Mouse (Mus musculus) forelimb bud, embryonic 11.5 days (tissue): Measurements from ENCODE around the gene Galc.

Source experiments
- DNase-seq: peaks from one replicate; pipeline ENCODE4 v3.0.0-alpha.2; 2012; ENCODE audit warnings: low read depth, low spot score

Galc gene

DNA sequence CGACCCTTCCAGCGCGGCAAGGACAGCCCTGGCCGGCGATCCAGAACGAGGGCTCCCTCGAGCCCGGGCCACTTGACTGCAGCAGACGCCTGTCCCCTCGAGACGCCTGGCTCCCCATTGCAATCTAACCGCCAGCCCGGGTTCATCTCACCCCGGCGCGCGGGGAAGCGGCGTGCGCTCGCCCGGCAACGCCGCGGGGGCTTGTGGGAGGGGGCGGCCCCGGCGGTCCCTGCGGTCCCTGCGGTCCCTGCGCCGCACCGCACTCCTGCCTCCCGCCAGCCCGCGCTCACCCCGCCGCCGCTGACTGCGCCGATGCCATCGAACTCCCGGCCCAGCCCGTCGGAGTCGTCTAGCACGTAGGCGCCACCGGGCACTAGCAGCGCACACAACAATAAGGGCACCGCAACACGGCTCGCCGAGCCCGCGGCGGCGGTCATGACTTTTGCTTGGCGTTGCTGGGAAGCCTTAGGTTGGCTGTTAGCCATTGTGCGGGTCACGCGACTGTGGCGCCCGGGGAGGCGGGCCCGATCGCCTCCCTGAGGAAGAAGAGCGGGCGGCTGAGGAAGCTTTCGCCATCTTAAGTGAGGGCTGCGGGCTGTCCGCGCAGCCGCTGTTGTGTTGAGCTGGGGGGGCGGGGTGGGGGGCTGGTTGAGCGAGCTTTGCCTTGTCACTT is at the start of gene Galc:
Gene Galc (minus strand): TSS at position 615 of the 673 bp plus-strand sequence.
- peak; percentile 88 for DNase-seq

DNA sequence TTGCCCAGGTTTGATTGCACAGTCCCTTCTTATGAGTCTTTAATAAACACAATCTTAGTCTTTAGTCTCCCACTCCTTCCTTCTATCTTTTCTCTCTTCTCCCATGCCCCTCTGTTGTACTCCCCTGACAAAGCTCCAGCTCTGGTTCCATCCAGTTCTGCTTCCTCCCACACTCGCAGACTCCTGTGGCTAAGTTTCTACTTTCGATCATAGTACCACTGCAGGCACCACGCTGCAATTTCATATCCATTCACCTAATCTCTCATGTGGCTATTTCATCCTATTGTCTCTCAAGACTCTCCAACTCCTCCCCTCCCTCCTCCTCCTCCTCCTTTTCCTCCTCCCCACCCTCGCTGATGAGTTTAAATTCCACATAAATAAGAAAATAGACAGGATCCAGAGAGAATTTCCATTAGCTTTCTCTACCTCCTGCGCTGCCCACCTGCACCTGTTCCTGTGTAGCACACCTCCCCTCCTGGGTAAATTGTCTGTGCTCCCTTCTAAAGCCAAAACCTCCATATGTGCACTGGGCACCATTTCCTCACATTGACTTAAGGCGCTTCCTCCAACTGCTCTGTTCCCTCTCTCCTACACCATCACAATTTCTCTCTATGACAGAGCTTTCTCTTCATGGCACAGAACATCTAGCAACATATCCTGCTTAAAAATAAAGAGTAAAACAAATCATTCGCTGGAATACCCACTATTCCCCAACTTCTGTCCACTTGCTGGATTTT is 48.1 kb upstream of the Galc start:
- DNase-seq = no peak

DNA sequence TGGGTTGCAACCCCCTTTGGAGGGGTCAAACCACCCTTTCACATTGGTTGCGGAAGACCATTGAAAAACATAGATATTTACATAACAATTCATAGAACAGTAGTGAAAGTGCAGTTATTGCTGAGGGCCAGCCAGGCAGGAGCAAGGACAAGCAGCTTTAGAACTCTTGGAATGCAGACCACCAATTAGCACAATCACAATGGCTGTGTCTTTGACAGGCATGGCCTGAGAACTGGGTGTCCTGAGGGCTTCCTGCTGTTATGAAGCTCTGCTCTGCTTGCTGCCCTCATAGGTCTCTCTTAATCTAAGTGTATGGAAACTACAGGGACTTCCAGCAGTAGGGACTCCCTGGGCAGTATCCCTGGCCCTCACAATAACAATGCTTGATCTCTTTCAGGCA is 43.8 kb upstream of the Galc start:
- DNase-seq = no peak

DNA sequence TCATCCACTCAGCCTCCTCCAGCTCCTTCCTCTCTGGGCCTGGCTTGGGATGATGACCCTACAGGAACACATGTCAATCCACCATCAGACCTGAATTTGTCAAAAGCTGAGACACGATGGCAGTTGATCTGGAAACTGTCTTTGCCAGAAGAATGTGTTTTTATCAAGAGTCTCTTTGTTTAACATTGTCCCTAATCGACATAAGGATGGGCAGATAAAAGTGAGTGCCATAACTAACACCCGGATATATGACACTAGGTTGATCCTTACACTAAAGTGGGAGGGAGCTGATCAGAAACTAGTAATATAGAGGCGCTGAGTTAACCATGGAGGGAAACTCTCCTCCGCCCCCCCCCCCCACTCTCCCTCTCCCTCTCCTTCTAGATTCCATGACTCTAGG is 42.7 kb upstream of the Galc start:
- DNase-seq = no peak

DNA sequence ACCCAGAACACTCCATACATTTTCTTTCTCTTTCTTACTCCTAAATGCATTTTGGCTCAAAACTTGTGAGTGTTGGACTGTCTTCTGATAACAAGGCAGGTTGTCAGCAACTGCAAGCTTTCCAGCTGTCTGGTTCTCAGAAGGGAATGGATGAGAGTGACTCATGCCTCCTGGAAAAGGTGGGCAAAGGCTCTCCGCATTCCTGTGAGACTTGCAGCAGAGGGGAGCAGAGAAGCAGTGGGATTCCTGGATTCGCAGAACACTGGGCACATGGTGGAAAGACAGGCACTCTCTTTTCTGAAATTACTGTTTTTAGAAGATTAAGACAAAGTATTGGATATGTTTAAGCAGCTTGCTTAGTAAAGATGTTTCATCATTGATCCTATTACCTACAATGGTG is 35.0 kb upstream of the Galc start:
- no peak for DNase-seq

DNA sequence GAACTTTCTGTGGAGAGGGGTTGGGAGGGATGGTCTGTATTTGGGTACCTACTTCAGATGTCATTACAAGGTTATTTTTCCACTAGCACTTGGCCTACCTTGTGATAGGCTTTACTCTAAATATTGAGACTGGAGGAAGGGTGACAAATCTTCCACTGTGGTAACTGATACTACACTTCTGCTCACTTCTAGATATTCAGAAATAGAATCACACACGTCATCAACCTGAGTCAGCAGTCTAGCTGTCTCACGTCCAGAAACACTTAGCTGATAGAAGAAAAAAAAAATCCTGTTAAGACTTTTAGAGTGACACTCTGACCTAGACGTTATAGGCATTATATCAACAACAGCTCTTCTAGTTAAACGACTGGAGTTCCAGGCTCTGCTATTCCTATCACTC is 33.0 kb upstream of the Galc start:
- DNase-seq = no peak

DNA sequence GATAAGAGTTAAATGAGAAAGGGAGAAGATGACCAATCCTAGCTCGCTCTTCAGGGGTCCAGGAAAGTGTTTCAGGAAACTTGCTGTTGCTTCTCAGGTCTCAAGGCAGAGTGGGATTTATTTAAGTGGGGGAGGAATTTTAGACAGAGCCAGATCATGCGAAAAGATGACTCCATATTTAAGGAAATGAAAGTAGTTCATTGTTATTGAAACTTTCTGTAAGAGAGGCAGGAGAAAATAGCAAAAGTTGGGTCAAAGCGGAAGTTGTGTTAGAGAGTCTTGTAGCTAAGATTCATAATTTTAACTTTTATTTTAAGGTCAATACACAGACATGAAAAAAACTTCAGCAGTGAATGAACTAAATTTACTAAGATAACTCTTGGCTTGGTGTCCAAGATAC is 31.2 kb upstream of the Galc start:
- no peak for DNase-seq

DNA sequence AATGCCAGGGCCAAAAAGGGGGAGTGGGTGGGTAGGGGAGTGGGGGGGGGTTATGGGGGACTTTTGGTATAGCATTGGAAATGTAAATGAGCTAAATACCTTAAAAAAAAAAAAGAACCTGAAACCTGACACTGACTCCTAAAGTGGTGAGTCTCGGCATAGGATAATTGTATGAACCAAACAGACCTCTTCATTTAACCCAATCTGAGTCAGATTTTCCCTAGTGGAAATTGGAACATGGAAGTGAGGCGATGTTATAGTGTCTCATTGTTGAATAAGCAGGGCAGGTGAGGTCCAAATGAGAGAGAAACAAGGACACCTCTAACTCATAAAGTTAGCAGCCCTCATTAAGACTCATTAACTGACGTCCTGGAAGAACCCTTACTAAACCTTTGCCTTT is 25.2 kb upstream of the Galc start:
- DNase-seq = no peak

DNA sequence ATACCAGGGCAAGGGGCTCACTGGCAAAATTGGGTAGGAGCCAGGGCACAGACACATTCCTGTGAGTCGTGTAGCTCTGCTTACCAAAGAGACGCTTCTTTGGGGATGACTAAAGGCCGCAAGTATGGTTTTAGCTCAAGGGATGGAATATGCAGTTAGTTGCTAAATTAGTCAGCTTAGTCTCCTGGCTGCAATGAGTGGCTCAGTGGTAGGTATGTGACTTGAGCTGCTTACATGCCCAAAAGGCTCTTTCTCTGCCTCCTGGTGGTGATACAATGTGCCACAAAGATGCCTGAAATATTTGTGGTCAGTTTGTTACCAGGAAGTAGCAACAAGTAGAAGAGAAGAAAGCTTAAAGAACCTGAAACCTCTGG is 24.2 kb upstream of the Galc start:
- no peak for DNase-seq

DNA sequence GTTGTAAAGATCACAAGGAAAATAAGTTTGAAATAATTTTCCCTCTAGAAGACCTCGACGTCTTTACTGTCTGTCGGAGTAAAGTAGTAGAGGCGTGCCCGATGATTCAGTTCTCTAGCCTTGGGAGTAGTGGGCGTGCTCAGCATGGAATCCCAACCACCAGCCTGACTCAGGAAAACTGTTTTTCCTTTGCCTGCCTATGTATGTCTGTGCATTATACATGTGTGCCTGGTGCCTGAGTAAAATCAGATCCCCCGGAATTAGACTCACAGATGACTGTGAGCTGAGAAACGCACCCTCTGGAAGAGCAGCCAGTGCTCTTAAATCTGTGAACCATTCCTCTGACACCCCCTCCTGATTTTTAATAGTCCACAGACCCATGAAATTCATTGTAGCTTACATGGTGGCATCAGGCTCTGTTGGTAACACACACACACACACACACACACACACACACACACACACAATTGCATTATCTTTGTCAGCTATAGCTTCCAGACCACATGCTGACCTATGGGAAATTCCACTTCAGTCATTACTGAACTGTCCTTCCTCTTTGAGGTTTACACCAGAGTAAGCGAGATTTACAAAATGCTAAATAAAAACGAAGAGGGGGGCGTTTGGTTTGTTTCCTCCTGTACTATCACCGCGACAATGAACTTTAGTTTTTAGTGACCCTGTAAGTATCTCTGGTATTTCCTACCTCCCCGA is 23.7 kb upstream of the Galc start:
- no peak for DNase-seq

DNA sequence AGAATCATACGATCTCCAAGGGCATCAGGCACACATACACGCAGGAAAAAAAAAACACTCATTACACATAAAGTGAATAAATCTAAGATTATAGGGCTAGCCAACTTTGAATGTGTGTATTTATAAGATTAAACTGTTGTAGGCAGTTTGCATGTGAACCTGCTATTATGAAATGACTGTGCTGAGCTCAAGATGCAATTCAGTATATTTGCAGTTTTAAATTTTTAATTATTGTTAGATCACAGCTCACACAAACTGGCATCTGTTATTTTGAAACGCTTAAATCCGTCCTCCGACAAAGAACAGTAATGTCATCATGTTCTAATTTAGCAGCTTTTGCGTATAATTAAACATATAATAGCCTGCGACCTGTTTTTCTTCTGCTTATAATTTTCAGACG is 21.7 kb upstream of the Galc start:
- DNase-seq = no peak

DNA sequence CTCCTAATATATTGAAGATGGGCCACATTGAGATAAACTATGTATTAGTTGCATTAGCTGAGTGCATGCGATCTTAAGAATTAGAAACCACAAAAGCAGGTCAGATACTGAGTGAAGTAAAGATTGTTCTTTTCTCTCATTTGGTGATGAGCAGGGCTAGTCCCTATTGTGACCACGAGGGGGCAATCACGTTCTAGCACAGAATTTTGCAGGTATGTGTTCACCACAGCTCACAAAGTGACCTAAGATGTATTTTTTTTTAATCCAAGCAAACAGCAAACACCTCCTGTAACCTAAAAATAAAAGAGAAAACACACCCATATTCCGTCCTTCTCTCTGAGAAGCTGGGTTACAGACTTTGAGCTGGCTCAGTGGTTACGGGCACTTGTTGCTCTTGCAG is 21.3 kb upstream of the Galc start:
- peak; percentile 65 for DNase-seq

DNA sequence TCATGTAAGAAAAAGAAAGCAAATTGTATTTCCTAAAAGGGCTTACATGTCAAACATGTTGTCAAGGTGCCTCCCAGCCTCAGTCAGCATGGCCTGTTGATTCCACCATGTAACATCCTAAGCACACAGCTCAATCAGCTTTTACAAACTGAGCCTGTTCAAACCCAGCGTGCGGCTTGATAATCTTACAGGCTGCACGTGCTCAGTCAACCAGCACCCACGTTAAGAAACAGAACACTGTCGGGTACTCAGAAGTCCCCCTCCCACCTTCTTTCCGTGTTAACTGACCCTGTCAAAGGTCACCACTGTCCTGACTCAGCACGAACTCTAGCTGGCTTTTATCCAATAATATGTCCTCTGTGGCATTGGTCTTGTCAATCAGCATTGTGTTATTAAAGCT is 13.2 kb upstream of the Galc start:
- DNase-seq = no peak

DNA sequence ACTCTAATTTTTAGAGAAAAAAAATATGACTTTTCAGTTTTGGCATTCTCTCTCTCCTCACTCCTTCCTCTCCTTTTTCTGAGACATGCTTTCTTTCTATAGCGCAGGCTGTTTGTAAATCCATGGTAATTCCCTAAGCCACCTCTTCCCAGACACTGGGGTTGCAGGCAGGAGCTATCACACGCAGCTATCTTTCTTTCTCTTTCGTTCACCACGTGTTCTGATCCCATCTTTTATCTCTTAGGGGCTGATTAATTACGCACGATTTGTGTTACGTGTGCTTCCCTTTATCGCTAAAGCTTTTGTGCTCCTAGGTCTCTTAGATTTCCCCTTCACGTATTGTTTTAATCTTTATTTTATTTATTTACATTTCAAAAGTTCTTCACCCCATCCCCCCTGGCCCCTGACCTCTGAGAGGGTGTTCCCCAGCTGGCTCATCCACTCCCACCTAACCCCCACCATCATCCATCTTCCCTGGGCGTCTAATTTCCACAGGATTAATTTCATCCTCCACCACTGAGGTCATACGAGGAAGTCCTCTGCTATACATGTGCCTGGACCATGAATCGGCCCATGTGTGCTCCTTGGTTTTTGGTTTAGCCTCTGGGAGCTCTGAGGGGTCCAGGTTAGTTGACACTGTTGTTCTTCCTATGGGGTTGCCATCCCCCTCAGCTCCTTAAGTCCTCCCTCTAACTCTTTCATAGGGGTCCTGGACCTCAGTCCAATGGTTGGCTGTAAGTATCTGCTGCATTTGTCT is 11.7 kb upstream of the Galc start:
- no peak for DNase-seq

DNA sequence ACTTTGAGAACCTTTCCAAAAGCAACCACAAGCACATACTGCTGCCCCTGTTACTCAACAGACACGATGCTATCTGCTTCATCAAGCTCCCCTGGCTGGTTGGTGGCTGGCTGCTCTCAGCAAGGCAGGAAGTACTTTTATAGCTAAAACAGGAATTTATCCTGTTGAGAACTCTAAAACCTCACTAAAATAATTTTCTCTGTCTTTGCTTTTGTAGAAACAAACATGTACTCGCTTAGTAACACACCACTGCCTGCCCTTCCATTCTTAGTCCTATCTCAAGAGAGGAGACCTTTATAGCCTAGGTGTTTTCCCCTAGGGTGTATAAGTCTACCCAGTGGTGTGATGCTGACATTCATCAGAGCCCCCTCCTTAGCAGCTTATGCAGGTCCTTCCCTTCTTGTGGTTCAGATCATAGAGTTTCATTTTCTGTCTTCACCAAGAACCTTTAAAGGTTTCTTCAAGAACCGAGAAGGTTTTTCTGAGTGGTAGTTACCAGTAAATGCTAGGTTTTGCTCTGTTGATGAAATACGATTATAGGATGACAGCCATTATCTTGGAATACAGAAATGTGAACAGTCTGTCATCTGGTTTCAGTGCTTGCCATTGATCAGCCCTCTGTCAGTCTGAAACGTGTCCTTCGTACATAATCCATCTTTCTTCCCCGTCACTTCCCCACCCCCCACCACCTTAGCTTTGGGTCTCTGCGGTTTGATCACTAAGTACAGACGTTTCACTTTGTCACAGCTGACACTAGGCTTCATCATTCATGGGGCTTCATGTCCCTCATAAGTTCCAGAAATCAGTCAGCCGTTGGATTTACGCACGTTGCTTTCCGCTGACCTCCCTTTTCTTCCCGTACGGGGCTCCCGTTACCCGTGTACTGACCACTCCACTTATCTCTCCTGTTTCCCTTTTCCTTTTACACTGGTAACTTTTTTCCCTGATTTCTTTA is 10.8 kb upstream of the Galc start:
- DNase-seq = no peak

DNA sequence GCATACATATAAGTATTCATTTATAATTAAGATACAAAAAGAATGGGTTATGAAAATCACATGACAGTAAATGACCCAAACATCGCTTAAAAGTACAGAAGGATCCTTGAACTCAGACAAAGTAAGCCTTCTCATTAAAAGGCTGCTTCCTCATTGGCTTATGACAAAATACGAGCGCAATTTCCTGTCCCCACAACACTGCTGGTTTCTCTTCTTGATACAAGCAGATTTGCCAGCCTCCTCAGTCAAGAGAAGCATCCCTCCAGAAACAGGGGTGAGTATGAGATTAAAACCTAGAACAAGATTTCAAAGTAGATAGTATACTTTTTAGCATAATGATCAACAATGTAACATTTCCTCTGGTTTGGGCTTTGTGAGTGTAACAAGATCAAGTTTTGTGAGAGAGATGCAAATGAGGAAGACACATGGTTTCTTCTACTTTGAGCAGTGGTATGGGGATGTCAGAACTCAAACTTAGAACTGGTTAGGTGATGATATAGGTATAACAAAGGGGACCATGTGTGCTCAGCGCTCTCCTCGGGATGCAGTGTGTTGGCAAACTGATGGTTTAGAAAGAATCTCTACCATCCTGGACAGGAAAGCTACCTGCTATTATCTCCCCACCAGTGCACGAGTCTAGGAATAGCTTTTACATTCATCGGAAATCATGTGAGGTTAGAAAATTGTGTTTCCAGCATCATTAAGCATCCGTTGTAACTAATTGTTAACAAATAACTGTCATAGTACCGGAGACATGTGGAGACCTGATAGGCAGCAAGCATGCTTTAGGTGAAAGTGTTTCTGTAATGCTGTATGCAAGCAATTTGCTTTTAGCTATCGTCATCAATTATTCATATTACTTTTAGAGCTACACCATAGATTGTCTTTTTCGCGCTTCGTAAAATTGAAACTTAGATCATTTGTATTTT is 9.4 kb upstream of the Galc start, which contains the start of gene Gpr65:
Gene Gpr65 (plus strand): TSS at position 195 of the 929 bp plus-strand sequence.
- DNase-seq = no peak

DNA sequence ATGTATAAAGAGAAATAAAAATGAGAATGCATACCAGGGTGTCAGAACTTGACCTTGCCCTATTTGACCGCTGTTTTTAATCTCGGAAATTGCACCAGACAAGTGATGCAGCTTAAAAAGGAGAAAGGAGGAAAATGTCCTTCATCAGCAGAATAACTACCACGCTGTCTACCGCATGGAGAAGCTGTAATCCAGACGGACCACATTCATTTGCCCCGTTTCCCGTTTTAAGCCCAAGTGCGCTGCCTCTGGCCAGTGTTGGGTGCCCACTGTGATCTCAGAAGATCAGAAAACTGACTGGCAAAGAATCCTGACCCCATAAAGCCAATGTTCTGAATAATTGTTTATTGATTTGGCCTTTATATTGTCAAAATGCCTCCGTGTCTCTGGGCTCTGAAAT is 6.4 kb upstream of the Galc start:
- DNase-seq = no peak

DNA sequence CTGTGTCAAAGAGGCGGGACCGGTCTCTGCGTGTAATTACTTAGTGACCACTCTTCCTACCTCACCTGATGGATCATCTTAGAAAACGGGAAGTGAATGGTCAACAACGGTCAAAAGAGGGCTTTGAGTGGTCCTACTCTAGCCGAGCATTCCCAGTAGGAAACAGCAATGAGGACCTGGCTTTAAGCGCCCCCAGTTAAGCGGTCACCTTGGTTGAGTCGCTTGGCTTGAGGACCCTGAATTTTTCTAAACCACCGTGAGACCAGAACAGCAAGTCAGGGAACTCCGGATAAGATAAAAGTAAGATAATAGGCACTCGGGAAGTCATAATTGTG is 226 bp upstream of the Galc start:
- DNase-seq = no peak

DNA sequence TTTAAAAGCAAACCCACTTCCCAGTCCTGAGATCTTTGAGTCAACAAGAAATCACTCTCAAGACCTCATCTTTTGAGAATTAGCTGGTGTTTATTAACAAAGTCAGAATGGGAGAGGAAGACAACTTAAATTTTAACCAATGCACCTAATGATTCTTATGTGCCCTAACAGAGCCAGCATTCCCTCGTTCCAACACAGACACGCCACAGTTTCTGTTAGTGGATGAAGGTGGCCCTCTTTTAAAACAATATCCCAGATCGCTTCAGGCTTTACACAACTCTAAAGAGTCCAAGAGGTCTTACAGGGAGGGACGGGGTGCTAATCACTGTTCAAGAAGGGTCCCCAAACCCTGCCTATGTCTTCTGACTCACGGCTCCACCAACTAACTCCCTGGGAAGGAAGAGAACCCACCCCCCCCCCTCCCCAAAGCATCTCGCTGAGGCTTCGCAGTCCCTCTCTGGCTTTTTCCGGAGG is 851 bp downstream of the Galc start:
- DNase-seq = no peak
